Mouse (Mus musculus) midbrain, embryonic 14.5 days (tissue): Measurements from ENCODE around the gene Csgalnact2. TPM values are rescaled to one million over a fixed set of nuclear protein-coding genes. Genes with fewer than 3 reads are reported as not detected.

ENCODE experiments used
- ATAC-seq: fragments of 200-750 bp; cut with Nextera tagmentation; 2 replicates; pipeline ENCODE4 v1.8.0; 2017; ENCODE audit warnings: moderate number of reproducible peaks, moderate library complexity; ENCODE audit not compliant: low FRiP score, low TSS enrichment
- DNase-seq: peaks from one replicate; pipeline ENCODE4 v3.0.0-alpha.2; 2015
- H3K27ac ChIP-seq: fragments of 300-500 bp; sonication (generic); replicated peaks from 2 replicates; pipeline ENCODE4 v1.5.1; 2014; ENCODE audit warnings: mild to moderate bottlenecking, low read depth, low read length, moderate library complexity
- H3K27me3 ChIP-seq: fragments of 300-500 bp; sonication (generic); 2 replicates; pipeline ENCODE4 v1.6.1; 2014; ENCODE audit warnings: low read length, control low read depth, mixed read lengths; ENCODE audit not compliant: control insufficient read depth, insufficient read depth
- H3K36me3 ChIP-seq: fragments of 300-500 bp; sonication (generic); 2 replicates; pipeline ENCODE4 v1.6.1; 2014; ENCODE audit warnings: low read length, control low read depth; ENCODE audit not compliant: control insufficient read depth, insufficient read depth
- H3K4me1 ChIP-seq: fragments of 300-500 bp; sonication (generic); 2 replicates; pipeline ENCODE4 v1.6.1; 2014; ENCODE audit warnings: mild to moderate bottlenecking, antibody characterized with exemption, low read length, control low read depth; ENCODE audit not compliant: control insufficient read depth, insufficient read depth
- H3K4me2 ChIP-seq: fragments of 300-500 bp; sonication (generic); 2 replicates; pipeline ENCODE4 v1.6.1; 2014; ENCODE audit warnings: mild to moderate bottlenecking, low read length, moderate library complexity
- H3K4me3 ChIP-seq: fragments of 300-500 bp; sonication (generic); replicated peaks from 2 replicates; pipeline ENCODE4 v1.5.1; 2014; ENCODE audit warnings: low read depth, low read length
- H3K9ac ChIP-seq: fragments of 300-500 bp; sonication (generic); replicated peaks from 2 replicates; pipeline ENCODE4 v1.6.1; 2014; ENCODE audit warnings: mild to moderate bottlenecking, low read length, moderate library complexity
- H3K9me3 ChIP-seq: fragments of 300-500 bp; sonication (generic); 2 replicates; pipeline ENCODE4 v1.6.1; 2016; ENCODE audit warnings: low read length, control low read depth, mixed read lengths; ENCODE audit not compliant: control insufficient read depth
- WGBS: fragments of 180-500 bp; shearing (Covaris S2); extraction: QIAGEN DNeasy Blood & Tissue Kit; methylation state at CpG from one replicate; pipeline ENCODE4 v1.1.7; 2014; 5-methylcytosine and 5-hydroxymethylcytosine counted together
- polyA plus RNA-seq: library from polyadenylated mRNA; unstranded; fragments of >200 nt; fragmentation: Nextera tagmentation; extraction: Ambion mirVana; gene quantifications from 2 replicates; pipeline ENCODE4 v1.2.1, GENCODE M21; 2014

The Csgalnact2 gene
- polyA plus RNA-seq, 1 experiment from 2014 or later = 12.0 TPM

- no peak for ATAC-seq
Observed at GRCm38 (mm10) chr6:118150988-118151387, 12.0 kb upstream of the Csgalnact2 start.

GRCm38 (mm10) chr6:118150538-118150937 lies 11.6 kb upstream of the Csgalnact2 start:
- H3K36me3 ChIP-seq = no peaks in the 10 kb centered on the region
- H3K4me3 ChIP-seq = no peak overlapping the region
- no peaks in the 10 kb centered on the region for H3K9me3 ChIP-seq
- H3K9ac ChIP-seq = no peak overlapping the region
- no peak overlapping the region for H3K27ac ChIP-seq
- H3K4me1 ChIP-seq = no peaks in the 10 kb centered on the region
- DNase-seq (no peak), ATAC-seq (no peak)
- WGBS = 89% methylated on average over 2 of the region's 2 CpGs
- H3K4me2 ChIP-seq = no peak overlapping the region
- H3K27me3 ChIP-seq = no peaks in the 10 kb centered on the region

More at GRCm38 (mm10) chr6:118150988-118151387, 12.0 kb upstream of the Csgalnact2 start:
- H3K27ac ChIP-seq = no peak overlapping the region
- no peak for DNase-seq
- H3K4me3 ChIP-seq = no peak overlapping the region
- H3K9me3 ChIP-seq = no peaks in the 10 kb centered on the region
- H3K4me1 ChIP-seq = no peaks in the 10 kb centered on the region
- no peak overlapping the region for H3K4me2 ChIP-seq
- no peaks in the 10 kb centered on the region for H3K36me3 ChIP-seq
- H3K27me3 ChIP-seq = no peaks in the 10 kb centered on the region
- WGBS = 85% methylated on average over 8 of the region's 8 CpGs
- H3K9ac ChIP-seq = no peak overlapping the region

- DNase-seq (no peak), ATAC-seq (no peak)
- Histone ChIP-seq H3K4me2 (no peak overlapping the region), H3K27ac (no peak overlapping the region), H3K4me3 (no peak overlapping the region), H3K9me3 (no peaks in the 10 kb centered on the region), H3K9ac (no peak overlapping the region), H3K4me1 (no peaks in the 10 kb centered on the region), H3K36me3 (no peaks in the 10 kb centered on the region), H3K27me3 (no peaks in the 10 kb centered on the region)
- WGBS = 79% methylated on average over 4 of the region's 4 CpGs
Observed at GRCm38 (mm10) chr6:118150128-118150527, 11.2 kb upstream of the Csgalnact2 start.

- Histone ChIP-seq H3K4me2 (no peak overlapping the region), H3K4me1 (0 out of 2 replicates have a peak, but pooled peaks cover 3% of the 10 kb centered on the region), H3K36me3 (no peaks in the 10 kb centered on the region), H3K4me3 (no peak overlapping the region), H3K9me3 (no peaks in the 10 kb centered on the region), H3K27me3 (no peaks in the 10 kb centered on the region), H3K9ac (no peak overlapping the region), H3K27ac (no peak overlapping the region)
- 94% methylated on average over 6 of the region's 6 CpGs for WGBS
- ATAC-seq (no peak), DNase-seq (no peak)
Observed at GRCm38 (mm10) chr6:118140961-118141360, 2.0 kb upstream of the Csgalnact2 start.

- Histone ChIP-seq H3K9ac (no peak overlapping the region), H3K4me1 (0 out of 2 replicates have a peak, but pooled peaks cover 3% of the 10 kb centered on the region), H3K4me3 (no peak overlapping the region), H3K9me3 (no peaks in the 10 kb centered on the region), H3K27me3 (no peaks in the 10 kb centered on the region), H3K27ac (no peak overlapping the region), H3K36me3 (no peaks in the 10 kb centered on the region), H3K4me2 (no peak overlapping the region)
- DNase-seq = no peak
- ATAC-seq = no peak
- 80% methylated on average over 2 of the region's 2 CpGs for WGBS
Observed at GRCm38 (mm10) chr6:118137148-118137547, 1.8 kb downstream of the Csgalnact2 start.

- 0 out of 2 replicates have a peak, but pooled peaks cover 3% of the 10 kb centered on the region for H3K4me1 ChIP-seq
- H3K9ac ChIP-seq = no peak overlapping the region
- no peaks in the 10 kb centered on the region for H3K27me3 ChIP-seq
- no peak overlapping the region for H3K27ac ChIP-seq
- no peaks in the 10 kb centered on the region for H3K9me3 ChIP-seq
- ATAC-seq = no peak
- no peak for DNase-seq
- H3K4me2 ChIP-seq = no peak overlapping the region
- H3K4me3 ChIP-seq = no peak overlapping the region
- WGBS = 91% methylated on average over 1 of the region's 1 CpGs
- no peaks in the 10 kb centered on the region for H3K36me3 ChIP-seq
Observed at GRCm38 (mm10) chr6:118134461-118134860, 4.5 kb downstream of the Csgalnact2 start.

GRCm38 (mm10) chr6:118130022-118130421 lies 8.9 kb downstream of the Csgalnact2 start:
- Histone ChIP-seq H3K27me3 (no peaks in the 10 kb centered on the region), H3K4me1 (no peaks in the 10 kb centered on the region), H3K36me3 (peaks cover 3% of the 10 kb centered on the region; the same call in 1 of the 2 replicates), H3K4me3 (no peak overlapping the region), H3K4me2 (no peak overlapping the region), H3K9ac (no peak overlapping the region), H3K9me3 (no peaks in the 10 kb centered on the region), H3K27ac (no peak overlapping the region)
- WGBS = 86% methylated on average over 2 of the region's 2 CpGs
- no peak for ATAC-seq
- DNase-seq = no peak

- Histone ChIP-seq H3K27me3 (no peaks in the 10 kb centered on the region), H3K9ac (no peak overlapping the region), H3K4me1 (no peaks in the 10 kb centered on the region), H3K27ac (no peak overlapping the region), H3K9me3 (no peaks in the 10 kb centered on the region), H3K36me3 (peaks cover 14% of the 10 kb centered on the region), H3K4me2 (no peak overlapping the region), H3K4me3 (no peak overlapping the region)
- ATAC-seq (no peak), DNase-seq (no peak)
- WGBS = 91% methylated on average over 6 of the region's 6 CpGs
Observed at GRCm38 (mm10) chr6:118127827-118128487, 11.0 kb downstream of the Csgalnact2 start.

- no peak for ATAC-seq
- DNase-seq = no peak
- Histone ChIP-seq H3K27me3 (no peaks in the 10 kb centered on the region), H3K27ac (no peak overlapping the region), H3K9ac (no peak overlapping the region), H3K9me3 (no peaks in the 10 kb centered on the region), H3K36me3 (peaks cover 20% of the 10 kb centered on the region), H3K4me3 (no peak overlapping the region), H3K4me2 (no peak overlapping the region), H3K4me1 (no peaks in the 10 kb centered on the region)
- WGBS = 86% methylated on average over 7 of the region's 7 CpGs
Observed at GRCm38 (mm10) chr6:118127198-118127597, 11.7 kb downstream of the Csgalnact2 start.
